Mouse (Mus musculus): ENCODE results near the gene Hprt.

GRCm38 (mm10) chrX:53064406-53064805 is 76.5 kb downstream of the Hprt start:
- TF ChIP-seq CTCF (IDR thresholded peaks at IDR 0.05; ENCODE audit: control insufficient read depth, insufficient read depth, insufficient replicate concordance, low read depth, low read length), result no peak
- TF ChIP-seq POLR2A (IDR thresholded peaks at IDR 0.05; ENCODE audit: control insufficient read depth, low read depth, low read length), result no peak

Measured in testis, adult 2 months (tissue).